Mouse (Mus musculus) hindbrain, postnatal 0 days (tissue): ENCODE results near the gene Suz12. TPM values are rescaled to one million over a fixed set of nuclear protein-coding genes. Genes with fewer than 3 reads are reported as not detected.

Experiments
- ATAC-seq: fragments of 200-750 bp; cut with Nextera tagmentation; 2 replicates; pipeline ENCODE4 v1.8.0; 2017; ENCODE audit warnings: mild to moderate bottlenecking, moderate TSS enrichment, moderate library complexity
- DNase-seq: peaks from one replicate; pipeline ENCODE4 v3.0.0-alpha.2; 2015; ENCODE audit warnings: low spot score
- H3K27ac ChIP-seq: fragments of 300-500 bp; sonication (generic); 2 replicates; pipeline ENCODE4 v1.5.1; 2014; ENCODE audit warnings: mild to moderate bottlenecking
- H3K27me3 ChIP-seq: fragments of 300-500 bp; sonication (generic); 2 replicates; pipeline ENCODE4 v1.6.1; 2014; ENCODE audit warnings: low read length, mixed read lengths; ENCODE audit not compliant: insufficient read depth
- H3K36me3 ChIP-seq: fragments of 300-500 bp; sonication (generic); 2 replicates; pipeline ENCODE4 v1.6.1; 2014; ENCODE audit warnings: low read length, mixed read lengths; ENCODE audit not compliant: insufficient read depth
- H3K4me1 ChIP-seq: fragments of 300-500 bp; sonication (generic); 2 replicates; pipeline ENCODE4 v1.6.1; 2014; ENCODE audit warnings: antibody characterized with exemption, low read length, mixed read lengths; ENCODE audit not compliant: insufficient read depth
- H3K4me2 ChIP-seq: fragments of 300-500 bp; sonication (generic); 2 replicates; pipeline ENCODE4 v1.6.1; 2014; ENCODE audit warnings: low read depth, mild to moderate bottlenecking, low read length, moderate library complexity, mixed read lengths
- H3K4me3 ChIP-seq: fragments of 300-500 bp; sonication (generic); 2 replicates; pipeline ENCODE4 v1.5.1; 2014; ENCODE audit warnings: low read length
- H3K9ac ChIP-seq: fragments of 300-500 bp; sonication (generic); replicated peaks from 2 replicates; pipeline ENCODE4 v1.6.1; 2014; ENCODE audit warnings: mild to moderate bottlenecking, low read length, moderate library complexity, mixed read lengths
- H3K9me3 ChIP-seq: fragments of 300-500 bp; sonication (generic); 2 replicates; pipeline ENCODE4 v1.6.1; 2016; ENCODE audit warnings: low read length, mixed read lengths
- CTCF ChIP-seq: IDR thresholded peaks from 2 replicates; pipeline ENCODE4 v1.5.1; 2016; ENCODE audit warnings: antibody characterized with exemption, control low read depth, low read depth
- WGBS: fragments of 180-500 bp; shearing (Covaris S2); extraction: QIAGEN DNeasy Blood & Tissue Kit; methylation state at CpG from one replicate; pipeline ENCODE4 v1.1.7; 2014; 5-methylcytosine and 5-hydroxymethylcytosine counted together
- polyA plus RNA-seq: library from polyadenylated mRNA; unstranded; fragments of >200 nt; fragmentation: Nextera tagmentation; extraction: Ambion mirVana; gene quantifications from 2 replicates; pipeline ENCODE4 v1.2.1, GENCODE M21; 2015
- total RNA-seq: library from RNA; depleted of rRNA; stranded (reverse); fragments of >200 nt; gene quantifications from 2 replicates; pipeline ENCODE4 v1.2.3, GENCODE M21; 2014; rRNA removed

Suz12 gene
- total and polyA plus RNA-seq, 2 experiments from 2014 or later = 10.8 to 15.0 TPM

DNA sequence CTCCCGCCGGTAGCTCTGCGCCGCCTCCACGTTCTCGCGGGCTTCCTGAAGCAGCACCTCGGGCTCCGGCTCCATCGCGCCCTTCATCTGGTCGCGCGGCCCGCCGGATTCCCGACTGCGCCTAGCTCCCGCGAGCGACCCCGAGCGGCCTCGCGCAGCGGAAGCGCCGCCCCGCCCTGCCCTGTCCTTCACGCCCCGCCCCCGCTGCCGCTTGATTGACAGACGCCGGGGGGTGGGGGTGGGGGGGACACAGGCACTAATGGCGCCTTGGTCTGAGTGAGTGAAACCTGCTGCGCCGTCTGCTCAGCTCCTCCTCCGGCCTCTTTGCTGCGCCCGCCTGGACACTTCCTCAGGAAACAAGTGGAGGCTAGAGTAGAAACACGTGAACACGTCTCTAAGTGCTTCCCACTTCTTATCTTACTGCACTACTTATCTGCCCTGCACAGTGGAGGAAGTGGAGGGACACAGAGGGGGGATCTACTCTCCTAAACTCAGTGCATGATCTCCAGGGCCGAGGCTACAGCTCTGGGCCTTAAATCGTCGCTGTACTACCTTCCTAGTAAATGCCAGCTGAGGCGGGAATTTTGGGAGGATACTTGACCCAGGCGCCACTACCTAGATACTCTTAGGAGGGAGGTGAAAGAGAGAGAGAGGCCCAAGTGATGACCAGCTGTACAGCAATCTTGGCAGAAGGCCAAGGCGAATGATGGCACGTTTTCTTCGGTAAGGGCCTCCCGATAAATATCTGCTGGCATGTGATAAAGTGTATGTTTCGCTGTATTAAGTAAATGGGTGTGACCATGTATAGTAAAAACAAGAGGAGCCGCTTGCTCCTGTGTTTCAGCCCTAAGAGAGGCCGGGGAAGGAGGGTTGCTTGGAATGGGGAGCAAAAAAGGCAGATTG lies 88.2 kb downstream of the Suz12 start, which contains the start of gene Crlf3:
Gene Crlf3, minus strand, starts transcription at position 166 of the 903 bp plus-strand sequence.
- peak; percentile 97 for ATAC-seq
- 5% methylated on average over 53 of the region's 55 CpGs for WGBS

DNA sequence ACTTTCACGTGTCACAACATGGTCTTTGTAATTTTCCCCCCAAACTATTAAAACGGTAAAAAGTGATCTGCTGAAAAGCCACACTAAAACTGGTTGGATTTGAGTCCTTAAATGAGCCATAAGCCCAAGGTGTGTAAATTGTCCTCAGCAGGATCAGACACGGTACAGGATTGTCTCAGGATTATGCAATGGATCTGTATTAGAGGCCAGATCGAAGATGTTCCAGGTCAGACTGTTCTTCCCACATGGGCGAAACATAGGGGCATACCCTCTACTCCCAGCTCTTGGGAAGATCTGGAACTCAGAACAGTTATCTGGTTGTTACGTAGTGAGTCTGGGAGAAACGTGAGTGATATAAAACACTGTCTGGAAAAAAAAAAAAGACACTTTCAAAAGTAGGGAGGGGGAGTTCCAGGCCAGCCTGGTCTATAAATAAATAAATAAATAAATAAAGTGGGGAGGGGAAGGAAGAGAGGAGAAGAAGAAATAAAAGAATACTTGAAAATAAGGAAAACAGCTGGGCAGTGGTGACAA lies 88.9 kb downstream of the Suz12 start:
- no peak for DNase-seq
- Histone ChIP-seq H3K4me1 (no peaks in the 10 kb centered on the region; the same call in 1 of the 2 replicates), H3K4me2 (no peak overlapping the region), H3K9me3 (no peaks in the 10 kb centered on the region), H3K36me3 (no peaks in the 10 kb centered on the region), H3K27me3 (no peaks in the 10 kb centered on the region), H3K9ac (no peak overlapping the region), H3K27ac (no peak overlapping the region; the same call in 1 of the 2 replicates), H3K4me3 (no peak overlapping the region)
- WGBS = 83% methylated on average over 7 of the region's 7 CpGs
- no peak for ATAC-seq
- no peak for TF ChIP-seq CTCF

More for the DNA sequence above, 88.2 kb downstream of the Suz12 start, which contains the start of gene Crlf3:
- peak within 1 kb of the TSS; percentile 70 for H3K9ac ChIP-seq
- H3K9me3 ChIP-seq = no peaks in the 10 kb centered on the region
- no peaks in the 10 kb centered on the region; the same call in 1 of the 2 replicates for H3K4me1 ChIP-seq
- H3K27ac ChIP-seq = peak within 1 kb of the TSS; percentile 75
- peak within 1 kb of the TSS; percentile 70 for H3K4me3 ChIP-seq
- H3K27me3 ChIP-seq = no peaks in the 10 kb centered on the region
- H3K4me2 ChIP-seq = peak within 1 kb of the TSS; percentile 81
- DNase-seq = peak; percentile 95
- no peak for TF ChIP-seq CTCF
- H3K36me3 ChIP-seq = no peaks in the 10 kb centered on the region

Other genes with a start within 250 kb of the Suz12 start
- 16.8 and 17.0 TPM in 2 replicates for gene Utp6, start 30.7 kb upstream of the Suz12 start, total RNA-seq
- gene Utp6, start 30.7 kb upstream of the Suz12 start, polyA plus RNA-seq = 24.2 and 29.6 TPM in 2 replicates
- 12.0 and 15.8 TPM in 2 replicates for gene Crlf3, start 87.9 kb downstream of the Suz12 start, total RNA-seq
- gene Crlf3, start 87.9 kb downstream of the Suz12 start, polyA plus RNA-seq = 11.0 and 12.6 TPM in 2 replicates
- 4.7 and 9.4 TPM in 2 replicates for gene Atad5, start 96.3 kb downstream of the Suz12 start, total RNA-seq
- 3.3 and 4.1 TPM in 2 replicates for gene Atad5, start 96.3 kb downstream of the Suz12 start, polyA plus RNA-seq
- gene Tefm, start 149.1 kb downstream of the Suz12 start, total RNA-seq = 8.6 and 8.9 TPM in 2 replicates
- gene Tefm, start 149.1 kb downstream of the Suz12 start, polyA plus RNA-seq = 18.6 and 22.9 TPM in 2 replicates
- 4.1 and 4.9 TPM in 2 replicates for gene Adap2, start 161.0 kb downstream of the Suz12 start, total RNA-seq
- 3.7 and 4.9 TPM in 2 replicates for gene Adap2, start 161.0 kb downstream of the Suz12 start, polyA plus RNA-seq
- 2.3 and 5.0 TPM in 2 replicates for gene Rnf135, start 190.7 kb downstream of the Suz12 start, total RNA-seq
- gene Rnf135, start 190.7 kb downstream of the Suz12 start, polyA plus RNA-seq = 4.7 and 4.8 TPM in 2 replicates
- 50.0 and 62.1 TPM in 2 replicates for gene Rhot1, start 215.9 kb downstream of the Suz12 start, total RNA-seq
- 57.4 and 59.1 TPM in 2 replicates for gene Rhot1, start 215.9 kb downstream of the Suz12 start, polyA plus RNA-seq